Mouse (Mus musculus) heart, adult 2 months (tissue): ENCODE measurements around the gene Gm4491.

ENCODE experiments used
- CTCF ChIP-seq: fragments of 200-600 bp; IDR thresholded peaks from 2 replicates; pipeline ENCODE4 v1.8.1; 2022; ENCODE audit warnings: antibody characterized with exemption, mild to moderate bottlenecking, moderate library complexity
- EP300 ChIP-seq: fragments of 200-500 bp; IDR thresholded peaks from 2 replicates; pipeline ENCODE4 v1.6.1; 2011; ENCODE audit warnings: low read depth, low read length, control low read depth; ENCODE audit not compliant: insufficient read depth
- POLR2A ChIP-seq: fragments of 200-500 bp; IDR thresholded peaks from 2 replicates; pipeline ENCODE4 v1.6.1; 2011; ENCODE audit warnings: mild to moderate bottlenecking, low read depth, low read length, control low read depth; ENCODE audit not compliant: insufficient read depth

GRCm38 (mm10) chr14:57122295-57122694 is 6.6 kb upstream of the Gm4491 start:
- no peak for TF ChIP-seq CTCF
- TF ChIP-seq POLR2A = no peak
- TF ChIP-seq EP300 = no peak
